Mouse (Mus musculus): Measurements from ENCODE around the gene Zfp281.

GRCm38 (mm10) chr1:136581841-136582240 is 42.9 kb upstream of the Zfp281 start:
- TF ChIP-seq CEBPB (IDR thresholded peaks at IDR 0.05; ENCODE audit: insufficient read depth, poor library complexity, severe bottlenecking) (no peak), TCF12 (IDR thresholded peaks at IDR 0.05; ENCODE audit: insufficient read depth, poor library complexity, severe bottlenecking) (no peak), MYOG (IDR thresholded peaks at IDR 0.05; ENCODE audit: control insufficient read depth in 1 of 3, insufficient read depth in 1 of 3, insufficient read length in 2 of 3, low read depth in 2 of 3) (no peak)

Measured in myocyte (in vitro differentiated cells).